Mouse (Mus musculus): ENCODE data around the gene Rnf19b. TPM values are rescaled to one million over a fixed set of nuclear protein-coding genes. Genes with fewer than 3 reads are reported as not detected.

Rnf19b gene
- polyA plus RNA-seq, 1 experiment from 2014 or later = 8.5 TPM

GRCm38 (mm10) chr4:129018788-129019435, 39.2 kb upstream of the Rnf19b start:
- Histone ChIP-seq H3K36me3 (ENCODE audit: insufficient read depth) (no peaks in the 10 kb centered on the region), H3K4me1 (ENCODE audit: insufficient read depth) (peaks cover 19% of the 10 kb centered on the region), H3K4me2 (no peak overlapping the region), H3K27me3 (ENCODE audit: insufficient read depth, low read length) (no peaks in the 10 kb centered on the region), H3K27ac (ENCODE audit: low read depth) (no peak overlapping the region), H3K9me3 (ENCODE audit: low read depth, low read length) (no peaks in the 10 kb centered on the region), H3K4me3 (ENCODE audit: low read depth, low read length) (no peak overlapping the region), H3K9ac (no peak overlapping the region)
- no peak for ATAC-seq (ENCODE audit: insufficient read depth)
- no peak for DNase-seq
- WGBS = 78% methylated on average over 9 of the region's 9 CpGs
- no peak for TF ChIP-seq CTCF (IDR thresholded peaks at IDR 0.05; ENCODE audit: low read depth)

- Histone ChIP-seq H3K27ac (ENCODE audit: low read depth) (no peak overlapping the region), H3K27me3 (ENCODE audit: insufficient read depth, low read length) (no peaks in the 10 kb centered on the region), H3K4me2 (no peak overlapping the region), H3K36me3 (ENCODE audit: insufficient read depth) (no peaks in the 10 kb centered on the region), H3K4me1 (ENCODE audit: insufficient read depth) (peaks cover 19% of the 10 kb centered on the region), H3K4me3 (ENCODE audit: low read depth, low read length) (no peak overlapping the region), H3K9me3 (ENCODE audit: low read depth, low read length) (no peaks in the 10 kb centered on the region), H3K9ac (no peak overlapping the region)
- ATAC-seq (ENCODE audit: insufficient read depth) (no peak), DNase-seq (no peak)
- TF ChIP-seq CTCF (IDR thresholded peaks at IDR 0.05; ENCODE audit: low read depth) = no peak
- 59% methylated on average over 9 of the region's 9 CpGs for WGBS
These were observed 38.3 kb upstream of the Rnf19b start for GRCm38 (mm10) chr4:129019788-129020187.

- no peak overlapping the region for H3K27ac ChIP-seq (ENCODE audit: low read depth)
- no peaks in the 10 kb centered on the region for H3K36me3 ChIP-seq (ENCODE audit: insufficient read depth)
- 34% methylated on average over 6 of the region's 6 CpGs for WGBS
- no peak overlapping the region for H3K4me3 ChIP-seq (ENCODE audit: low read depth, low read length)
- no peaks in the 10 kb centered on the region for H3K27me3 ChIP-seq (ENCODE audit: insufficient read depth, low read length)
- no peak overlapping the region for H3K4me2 ChIP-seq
- H3K9me3 ChIP-seq (ENCODE audit: low read depth, low read length) = no peaks in the 10 kb centered on the region
- H3K9ac ChIP-seq = no peak overlapping the region
- DNase-seq (peak; percentile 93), ATAC-seq (ENCODE audit: insufficient read depth) (peak; percentile 84)
- peaks cover 21% of the 10 kb centered on the region for H3K4me1 ChIP-seq (ENCODE audit: insufficient read depth)
- no peak for TF ChIP-seq CTCF (IDR thresholded peaks at IDR 0.05; ENCODE audit: low read depth)
These were observed 37.6 kb upstream of the Rnf19b start for GRCm38 (mm10) chr4:129020454-129020853.

- DNase-seq = no peak
- 76% methylated on average over 3 of the region's 3 CpGs for WGBS
- no peaks in the 10 kb centered on the region for H3K36me3 ChIP-seq (ENCODE audit: insufficient read depth)
- H3K4me3 ChIP-seq (ENCODE audit: low read depth, low read length) = no peak overlapping the region
- no peak overlapping the region for H3K4me2 ChIP-seq
- H3K27ac ChIP-seq (ENCODE audit: low read depth) = no peak overlapping the region
- no peak for TF ChIP-seq CTCF (IDR thresholded peaks at IDR 0.05; ENCODE audit: low read depth)
- H3K9ac ChIP-seq = no peak overlapping the region
- no peaks in the 10 kb centered on the region for H3K27me3 ChIP-seq (ENCODE audit: insufficient read depth, low read length)
- no peak for ATAC-seq (ENCODE audit: insufficient read depth)
- H3K9me3 ChIP-seq (ENCODE audit: low read depth, low read length) = no peaks in the 10 kb centered on the region
- peaks cover 14% of the 10 kb centered on the region for H3K4me1 ChIP-seq (ENCODE audit: insufficient read depth)
These were observed 36.6 kb upstream of the Rnf19b start for GRCm38 (mm10) chr4:129021426-129021825.

GRCm38 (mm10) chr4:129021886-129022285, 36.2 kb upstream of the Rnf19b start:
- Histone ChIP-seq H3K27ac (ENCODE audit: low read depth) (no peak overlapping the region), H3K4me3 (ENCODE audit: low read depth, low read length) (no peak overlapping the region), H3K9ac (no peak overlapping the region), H3K27me3 (ENCODE audit: insufficient read depth, low read length) (no peaks in the 10 kb centered on the region), H3K4me1 (ENCODE audit: insufficient read depth) (peaks cover 12% of the 10 kb centered on the region), H3K9me3 (ENCODE audit: low read depth, low read length) (no peaks in the 10 kb centered on the region), H3K4me2 (no peak overlapping the region), H3K36me3 (ENCODE audit: insufficient read depth) (no peaks in the 10 kb centered on the region)
- WGBS = 68% methylated on average over 4 of the region's 4 CpGs
- ATAC-seq (ENCODE audit: insufficient read depth) = no peak
- no peak for TF ChIP-seq CTCF (IDR thresholded peaks at IDR 0.05; ENCODE audit: low read depth)
- no peak for DNase-seq

GRCm38 (mm10) chr4:129023884-129024283, 34.2 kb upstream of the Rnf19b start:
- DNase-seq (no peak), ATAC-seq (ENCODE audit: insufficient read depth) (no peak)
- Histone ChIP-seq H3K4me3 (ENCODE audit: low read depth, low read length) (no peak overlapping the region), H3K4me2 (no peak overlapping the region), H3K9me3 (ENCODE audit: low read depth, low read length) (no peaks in the 10 kb centered on the region), H3K9ac (no peak overlapping the region), H3K4me1 (ENCODE audit: insufficient read depth) (peaks cover 12% of the 10 kb centered on the region), H3K27me3 (ENCODE audit: insufficient read depth, low read length) (no peaks in the 10 kb centered on the region), H3K27ac (ENCODE audit: low read depth) (no peak overlapping the region), H3K36me3 (ENCODE audit: insufficient read depth) (no peaks in the 10 kb centered on the region)
- no peak for TF ChIP-seq CTCF (IDR thresholded peaks at IDR 0.05; ENCODE audit: low read depth)
- 67% methylated on average over 6 of the region's 6 CpGs for WGBS

GRCm38 (mm10) chr4:129024775-129025174, 33.3 kb upstream of the Rnf19b start:
- Histone ChIP-seq H3K4me1 (ENCODE audit: insufficient read depth) (peaks cover 12% of the 10 kb centered on the region), H3K27ac (ENCODE audit: low read depth) (peak overlapping the region; percentile 75), H3K27me3 (ENCODE audit: insufficient read depth, low read length) (no peaks in the 10 kb centered on the region), H3K4me3 (ENCODE audit: low read depth, low read length) (no peak overlapping the region), H3K36me3 (ENCODE audit: insufficient read depth) (no peaks in the 10 kb centered on the region), H3K4me2 (no peak overlapping the region), H3K9me3 (ENCODE audit: low read depth, low read length) (no peaks in the 10 kb centered on the region), H3K9ac (no peak overlapping the region; the same call in 1 of the 2 replicates)
- peak; percentile 92 for DNase-seq
- peak; percentile 88 for ATAC-seq (ENCODE audit: insufficient read depth)
- no peak for TF ChIP-seq CTCF (IDR thresholded peaks at IDR 0.05; ENCODE audit: low read depth)
- 10% methylated on average over 6 of the region's 6 CpGs for WGBS
